10 mouse cellular contexts compared by ENCODE assay signal in genomic region chr3:79129044-79129600, GRCm38 (mm10).
DNase-seq lines count a peak whose midpoint lies in the region; ATAC-seq and TF ChIP-seq lines count a peak whose summit lies in the region.
"Had no signal": no experiment of that assay in that cellular context is flagged by ENCODE, and none has a peak within 500 bp of the region (broad histone marks: within the 10 kb centered on the region; RNA-seq: fewer than 3 reads in every experiment).

No protein-coding gene starts in this region.

- no peak overlapping the region for H3K4me3 ChIP-seq in heart, postnatal 0 days (ENCODE audit: low read depth, low read length)
- H3K4me3 ChIP-seq in midbrain, embryonic 13.5 days (replicated peaks) = no peak overlapping the region
- H3K4me3 ChIP-seq in midbrain, embryonic 15.5 days = no peak overlapping the region
- peak overlapping the region; percentile 23 for H3K4me3 ChIP-seq in olfactory bulb, adult 2 months (ENCODE audit: insufficient read depth, low read depth, low read length)
- no peak overlapping the region for H3K4me3 ChIP-seq in hindbrain, embryonic 11.5 days (ENCODE audit: low read depth, low read length)
- H3K4me3 ChIP-seq: hindbrain, embryonic 12.5 days had no signal

- 39% methylated on average over 6 of the region's 6 CpGs for WGBS in heart, postnatal 0 days
- WGBS in midbrain, embryonic 13.5 days = 70% methylated on average over 6 of the region's 6 CpGs
- 51% methylated on average over 6 of the region's 6 CpGs for WGBS in midbrain, embryonic 15.5 days
- 18% methylated on average over 6 of the region's 6 CpGs for WGBS in olfactory bulb, adult 2 months
- WGBS in hindbrain, embryonic 11.5 days = 81% methylated on average over 6 of the region's 6 CpGs

- H3K27me3 ChIP-seq in heart, postnatal 0 days (ENCODE audit: control insufficient read depth, insufficient read depth, low read length) = no peaks in the 10 kb centered on the region
- H3K27me3 ChIP-seq in midbrain, embryonic 13.5 days = no peaks in the 10 kb centered on the region
- H3K27me3 ChIP-seq in midbrain, embryonic 15.5 days (replicated peaks) = no peaks in the 10 kb centered on the region
- H3K27me3 ChIP-seq in hindbrain, embryonic 11.5 days (ENCODE audit: control insufficient read depth, insufficient read depth, low read length) = no peaks in the 10 kb centered on the region
- H3K27me3 ChIP-seq: hindbrain, embryonic 12.5 days had no signal

- no peak for DNase-seq in heart, postnatal 0 days (ENCODE audit: low spot score)
- no peak for DNase-seq in heart, adult 11 months
- DNase-seq in embryo, embryonic 11 days = peak; percentile 14
- no peak for DNase-seq in cerebellum, adult 18-20 months
- DNase-seq in hindbrain, embryonic 11.5 days (ENCODE audit: low spot score) = no peak
- DNase-seq: liver, postnatal 0 days had no signal

- no peak for TF ChIP-seq EP300 in heart, postnatal 0 days (IDR thresholded peaks at IDR 0.05; ENCODE audit: low read depth)

- no peak for ATAC-seq in heart, postnatal 0 days (ENCODE audit: insufficient read depth, low read depth)
- 0 out of 2 replicates have a peak, but pooled peaks have one; percentile 37 for ATAC-seq in midbrain, embryonic 13.5 days
- no peak for ATAC-seq in midbrain, embryonic 15.5 days (replicated peaks)
- ATAC-seq in hindbrain, embryonic 11.5 days (ENCODE audit: low FRiP score) = no peak; the same call in 1 of the 2 replicates
- ATAC-seq: liver, postnatal 0 days had no signal

- no peak for TF ChIP-seq CTCF in heart, postnatal 0 days (IDR thresholded peaks at IDR 0.05; ENCODE audit: low read depth)
- TF ChIP-seq CTCF in olfactory bulb, adult 2 months (IDR thresholded peaks at IDR 0.05; ENCODE audit: insufficient read depth, low read depth, low read length) = no peak

- peaks cover 5% of the 10 kb centered on the region for H3K4me1 ChIP-seq in heart, postnatal 0 days (ENCODE audit: control insufficient read depth, insufficient read depth)
- no peaks in the 10 kb centered on the region; the same call in 1 of the 2 replicates for H3K4me1 ChIP-seq in midbrain, embryonic 13.5 days (replicated peaks)
- H3K4me1 ChIP-seq in midbrain, embryonic 15.5 days = no peaks in the 10 kb centered on the region
- peaks cover 10% of the 10 kb centered on the region for H3K4me1 ChIP-seq in olfactory bulb, adult 2 months (ENCODE audit: control insufficient read depth, insufficient read depth, low read length)
- no peaks in the 10 kb centered on the region for H3K4me1 ChIP-seq in hindbrain, embryonic 11.5 days (replicated peaks; ENCODE audit: control insufficient read depth, insufficient read depth, low read length)

- H3K4me2 ChIP-seq in heart, postnatal 0 days (ENCODE audit: low read depth, low read length) = no peak overlapping the region
- no peak overlapping the region for H3K4me2 ChIP-seq in midbrain, embryonic 13.5 days (replicated peaks)
- no peak overlapping the region for H3K4me2 ChIP-seq in midbrain, embryonic 15.5 days
- H3K4me2 ChIP-seq in hindbrain, embryonic 11.5 days (replicated peaks; ENCODE audit: low read depth, low read length) = no peak overlapping the region
- H3K4me2 ChIP-seq: hindbrain, embryonic 12.5 days had no signal

- 0 out of 2 replicates have a peak, but pooled peaks cover 9% of the 10 kb centered on the region for H3K36me3 ChIP-seq in heart, postnatal 0 days (replicated peaks; ENCODE audit: control insufficient read depth, insufficient read depth, low read length)
- no peaks in the 10 kb centered on the region for H3K36me3 ChIP-seq in midbrain, embryonic 13.5 days
- no peaks in the 10 kb centered on the region for H3K36me3 ChIP-seq in midbrain, embryonic 15.5 days (replicated peaks)
- H3K36me3 ChIP-seq in hindbrain, embryonic 11.5 days (ENCODE audit: control insufficient read depth, insufficient read depth, low read length) = no peaks in the 10 kb centered on the region

- no peaks in the 10 kb centered on the region for H3K9me3 ChIP-seq in heart, postnatal 0 days (replicated peaks; ENCODE audit: control insufficient read depth, low read length)
- H3K9me3 ChIP-seq in midbrain, embryonic 13.5 days = no peaks in the 10 kb centered on the region
- H3K9me3 ChIP-seq in midbrain, embryonic 15.5 days = no peaks in the 10 kb centered on the region
- no peaks in the 10 kb centered on the region for H3K9me3 ChIP-seq in hindbrain, embryonic 11.5 days (ENCODE audit: control insufficient read depth, low read length)
- H3K9me3 ChIP-seq: hindbrain, embryonic 12.5 days had no signal

- H3K27ac ChIP-seq in heart, postnatal 0 days (ENCODE audit: low read depth) = peak overlapping the region; percentile 57
- H3K27ac ChIP-seq in midbrain, embryonic 13.5 days = no peak overlapping the region
- H3K27ac ChIP-seq in midbrain, embryonic 15.5 days = no peak overlapping the region
- peak overlapping the region; percentile 89 for H3K27ac ChIP-seq in olfactory bulb, adult 2 months (ENCODE audit: insufficient read depth, low read depth, low read length)
- H3K27ac ChIP-seq in hindbrain, embryonic 11.5 days (ENCODE audit: low read depth, low read length) = no peak overlapping the region
- H3K27ac ChIP-seq: hindbrain, embryonic 12.5 days had no signal

- TF ChIP-seq POLR2A in olfactory bulb, adult 2 months (IDR thresholded peaks at IDR 0.05; ENCODE audit: insufficient read depth, low read depth, low read length) = no peak

- H3K9ac ChIP-seq in heart, postnatal 0 days (replicated peaks; ENCODE audit: low read depth, low read length) = no peak overlapping the region
- H3K9ac ChIP-seq in midbrain, embryonic 13.5 days (replicated peaks) = no peak overlapping the region
- H3K9ac ChIP-seq in midbrain, embryonic 15.5 days = no peak overlapping the region
- H3K9ac ChIP-seq in hindbrain, embryonic 11.5 days (ENCODE audit: low read depth, low read length) = no peak overlapping the region
- H3K9ac ChIP-seq: hindbrain, embryonic 12.5 days; liver, postnatal 0 days had no signal

Comparison
In these comparisons a context has a peak if more than half of its experiments do, and no peak if none do; other contexts are left out.
1. H3K27ac ChIP-seq: peak in heart, postnatal 0 days (single experiment) and olfactory bulb, adult 2 months (single experiment); none in midbrain, embryonic 13.5 days (single experiment), midbrain, embryonic 15.5 days (single experiment) and hindbrain, embryonic 11.5 days (single experiment).